Mouse (Mus musculus) hindbrain, embryonic 14.5 days (tissue): Measurements from ENCODE around the gene Plppr5. TPM values are rescaled to one million over a fixed set of nuclear protein-coding genes. Genes with fewer than 3 reads are reported as not detected.

Experiments
- ATAC-seq: fragments of 200-750 bp; cut with Nextera tagmentation; 2 replicates; pipeline ENCODE4 v1.8.0; 2017; ENCODE audit warnings: moderate number of reproducible peaks, mild to moderate bottlenecking, moderate TSS enrichment, moderate library complexity; ENCODE audit not compliant: low FRiP score
- DNase-seq: peaks from one replicate; pipeline ENCODE4 v3.0.0-alpha.2; 2015; ENCODE audit warnings: low spot score
- H3K27ac ChIP-seq: fragments of 300-500 bp; sonication (generic); 2 replicates; pipeline ENCODE4 v1.5.1; 2014; ENCODE audit warnings: mild to moderate bottlenecking, moderate library complexity
- H3K27me3 ChIP-seq: fragments of 300-500 bp; sonication (generic); 2 replicates; pipeline ENCODE4 v1.6.1; 2014; ENCODE audit warnings: mild to moderate bottlenecking, low read length, mixed read lengths; ENCODE audit not compliant: control insufficient read depth, insufficient read depth
- H3K36me3 ChIP-seq: fragments of 300-500 bp; sonication (generic); replicated peaks from 2 replicates; pipeline ENCODE4 v1.6.1; 2014; ENCODE audit not compliant: control insufficient read depth, insufficient read depth
- H3K4me1 ChIP-seq: fragments of 300-500 bp; sonication (generic); replicated peaks from 2 replicates; pipeline ENCODE4 v1.6.1; 2014; ENCODE audit warnings: antibody characterized with exemption, low read length, mixed read lengths; ENCODE audit not compliant: control insufficient read depth, insufficient read depth
- H3K4me2 ChIP-seq: fragments of 300-500 bp; sonication (generic); replicated peaks from 2 replicates; pipeline ENCODE4 v1.6.1; 2014; ENCODE audit warnings: mild to moderate bottlenecking, moderate library complexity
- H3K4me3 ChIP-seq: fragments of 300-500 bp; sonication (generic); replicated peaks from 2 replicates; pipeline ENCODE4 v1.5.1; 2014; ENCODE audit warnings: mild to moderate bottlenecking, low read length
- H3K9ac ChIP-seq: fragments of 300-500 bp; sonication (generic); 2 replicates; pipeline ENCODE4 v1.6.1; 2014
- H3K9me3 ChIP-seq: fragments of 300-500 bp; sonication (generic); 2 replicates; pipeline ENCODE4 v1.6.1; 2016; ENCODE audit warnings: low read length; ENCODE audit not compliant: control insufficient read depth
- WGBS: fragments of 180-500 bp; shearing (Covaris S2); extraction: QIAGEN DNeasy Blood & Tissue Kit; methylation state at CpG from one replicate; pipeline ENCODE4 v1.1.7; 2014; 5-methylcytosine and 5-hydroxymethylcytosine counted together
- polyA plus RNA-seq: library from polyadenylated mRNA; unstranded; fragments of >200 nt; fragmentation: Nextera tagmentation; extraction: Ambion mirVana; gene quantifications from 2 replicates; pipeline ENCODE4 v1.2.1, GENCODE M21; 2014

Gene Plppr5
- polyA plus RNA-seq = 8.2 and 10.3 TPM in 2 replicates

DNA sequence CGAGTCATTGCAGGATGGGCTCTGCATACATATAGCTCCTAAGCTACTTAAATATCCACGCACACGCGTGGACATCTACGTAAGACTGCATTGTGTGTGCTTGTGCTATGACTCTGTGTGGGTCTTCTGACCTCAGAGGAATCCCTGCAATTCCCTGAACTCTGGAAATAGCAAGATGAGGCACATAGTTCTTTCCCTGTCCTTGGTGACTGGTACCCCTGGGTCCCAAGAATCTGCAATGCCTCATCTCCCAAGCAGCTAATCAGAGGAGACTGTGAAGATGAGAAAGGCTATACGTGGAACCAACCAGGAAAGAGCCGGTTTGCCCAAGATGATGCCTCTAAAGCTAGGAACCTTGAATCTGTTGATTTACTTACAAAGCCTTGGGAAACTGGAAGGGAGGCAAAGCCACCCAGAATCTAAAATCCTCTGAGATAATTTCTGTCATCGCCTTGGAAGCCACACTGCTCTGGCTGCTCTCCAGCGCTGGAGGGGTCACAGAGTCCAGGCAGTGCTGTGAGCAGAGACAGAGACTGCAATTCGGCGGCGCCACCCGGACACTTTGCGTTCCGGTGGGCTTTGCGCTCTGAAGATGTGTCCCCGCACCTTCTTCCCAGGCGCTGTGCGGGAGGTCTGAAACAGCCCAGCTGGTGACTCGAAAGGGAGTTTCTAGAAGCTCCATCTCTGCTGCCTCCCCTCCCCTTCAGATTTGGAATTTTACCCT, at the start of gene Plppr5:
TSS of gene Plppr5 (plus strand) at position 308 of the 724 bp plus-strand sequence.
- Histone ChIP-seq H3K27me3 (no peaks in the 10 kb centered on the region), H3K27ac (peak within 1 kb of the TSS; percentile 81), H3K4me2 (peak within 1 kb of the TSS; percentile 87), H3K36me3 (no peaks in the 10 kb centered on the region), H3K9me3 (no peaks in the 10 kb centered on the region), H3K4me3 (peak within 1 kb of the TSS; percentile 76), H3K9ac (peak within 1 kb of the TSS; percentile 90), H3K4me1 (peaks cover 11% of the 10 kb centered on the region)
- peak; percentile 61 for ATAC-seq
- DNase-seq = peak; percentile 60
- WGBS = 21% methylated on average over 20 of the region's 20 CpGs

DNA sequence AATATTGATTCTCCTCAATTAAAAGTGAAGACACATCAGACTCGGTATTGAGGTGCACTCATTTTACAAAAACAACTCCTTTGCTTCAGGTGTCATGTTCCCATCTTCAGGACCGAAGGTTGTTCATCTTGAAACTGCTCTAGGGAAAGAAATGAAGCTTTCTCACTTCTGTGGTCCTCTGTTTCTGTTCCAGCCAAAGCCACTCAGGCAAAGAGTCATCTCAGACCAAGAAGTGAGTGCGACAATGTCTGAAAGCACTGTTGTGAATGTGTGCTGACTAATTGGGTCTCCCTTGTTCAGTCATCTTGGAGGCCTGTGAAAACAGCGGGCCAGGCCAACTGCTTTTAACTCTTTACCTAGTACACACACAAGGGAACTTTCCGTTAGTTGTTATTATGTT, 24.7 kb upstream of the Plppr5 start:
- Histone ChIP-seq H3K9me3 (no peaks in the 10 kb centered on the region), H3K27me3 (no peaks in the 10 kb centered on the region), H3K9ac (no peak overlapping the region), H3K27ac (no peak overlapping the region), H3K36me3 (no peaks in the 10 kb centered on the region), H3K4me2 (no peak overlapping the region), H3K4me1 (no peaks in the 10 kb centered on the region), H3K4me3 (no peak overlapping the region)
- DNase-seq = no peak
- no peak for ATAC-seq
- WGBS = 91% methylated on average over 5 of the region's 5 CpGs

DNA sequence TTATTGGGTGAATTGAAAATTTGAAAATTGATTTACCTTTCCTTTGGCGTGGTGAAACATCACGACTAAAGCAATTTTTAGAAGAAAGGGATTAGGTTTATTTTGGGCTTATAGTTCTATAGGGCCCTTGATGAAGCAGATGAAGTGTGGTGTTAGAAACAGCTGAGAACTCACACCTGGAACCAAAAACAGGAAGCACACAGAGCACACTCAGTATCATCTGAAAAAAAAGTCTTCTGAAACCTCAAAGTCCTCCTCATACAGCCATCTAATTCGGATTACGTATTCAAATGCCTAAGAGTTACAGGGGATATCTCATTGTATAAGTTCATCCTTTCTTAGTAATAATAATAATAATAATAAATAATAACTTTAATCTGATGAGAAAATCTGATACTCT, 24.1 kb upstream of the Plppr5 start:
- DNase-seq (no peak), ATAC-seq (no peak)
- WGBS = 93% methylated on average over 4 of the region's 4 CpGs
- Histone ChIP-seq H3K4me1 (no peaks in the 10 kb centered on the region), H3K36me3 (no peaks in the 10 kb centered on the region), H3K4me3 (no peak overlapping the region), H3K4me2 (no peak overlapping the region), H3K9ac (no peak overlapping the region), H3K27ac (no peak overlapping the region), H3K9me3 (no peaks in the 10 kb centered on the region), H3K27me3 (no peaks in the 10 kb centered on the region)

DNA sequence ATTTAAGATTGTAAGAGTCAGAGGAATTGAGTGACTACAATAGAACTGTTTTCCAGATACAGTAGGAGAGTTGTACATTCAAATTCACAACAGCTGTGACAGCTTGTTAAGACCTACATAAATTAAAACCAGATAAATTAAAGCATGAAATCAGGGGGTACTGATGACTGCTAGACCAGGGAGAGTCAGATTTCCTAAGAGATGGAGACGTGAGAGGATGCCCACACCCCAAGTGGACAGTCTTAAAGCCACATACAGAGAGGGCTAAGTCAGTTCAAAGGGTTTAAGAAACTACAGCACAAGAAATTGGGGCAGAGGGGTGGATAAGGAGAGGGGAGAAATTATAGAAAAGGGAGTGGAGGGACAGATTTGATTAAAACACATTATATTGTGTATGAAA, 17.7 kb upstream of the Plppr5 start:
- ATAC-seq (no peak), DNase-seq (no peak)
- Histone ChIP-seq H3K4me2 (no peak overlapping the region), H3K27me3 (no peaks in the 10 kb centered on the region), H3K4me3 (no peak overlapping the region), H3K36me3 (no peaks in the 10 kb centered on the region), H3K27ac (no peak overlapping the region), H3K9ac (no peak overlapping the region), H3K4me1 (no peaks in the 10 kb centered on the region), H3K9me3 (no peaks in the 10 kb centered on the region)
- WGBS = 42% methylated on average over 1 of the region's 1 CpGs

DNA sequence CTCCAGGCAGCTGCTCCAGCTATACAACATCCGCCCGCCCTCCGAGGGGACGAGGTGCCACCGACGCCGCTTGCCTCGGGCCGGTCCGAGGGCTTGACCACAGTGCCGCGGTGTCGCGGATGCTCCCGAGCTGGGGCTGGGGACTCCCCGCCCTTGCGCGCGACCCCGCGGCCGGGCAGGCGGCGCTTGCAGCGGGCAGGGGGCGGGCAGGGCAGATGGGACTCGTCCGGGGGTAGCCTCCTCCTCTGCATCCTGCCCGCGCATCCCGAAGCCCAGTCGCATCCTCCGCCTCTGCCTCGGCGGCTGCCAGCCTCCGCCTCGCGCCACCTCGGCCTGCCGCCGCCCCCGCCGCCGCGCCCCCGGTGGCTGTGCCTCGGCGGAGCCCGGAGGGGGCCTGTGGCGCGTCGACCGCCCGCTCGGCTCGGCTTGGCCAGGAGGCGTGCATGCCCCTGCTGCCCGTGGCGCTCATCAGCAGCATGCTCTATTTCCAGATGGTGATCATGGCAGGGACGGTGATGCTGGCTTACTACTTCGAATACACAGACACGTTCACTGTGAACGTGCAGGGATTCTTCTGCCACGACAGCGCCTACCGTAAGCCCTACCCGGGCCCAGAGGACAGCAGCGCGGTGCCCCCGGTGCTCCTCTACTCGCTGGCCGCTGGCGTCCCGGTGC, 754 bp downstream of the Plppr5 start:
- peak overlapping the region; percentile 76 for H3K4me3 ChIP-seq
- no peaks in the 10 kb centered on the region for H3K9me3 ChIP-seq
- peak; percentile 86 for ATAC-seq
- H3K36me3 ChIP-seq = no peaks in the 10 kb centered on the region
- peak overlapping the region; percentile 90 for H3K9ac ChIP-seq
- peak; percentile 45 for DNase-seq
- H3K4me2 ChIP-seq = peak overlapping the region; percentile 87
- no peaks in the 10 kb centered on the region for H3K27me3 ChIP-seq
- H3K4me1 ChIP-seq = peaks cover 11% of the 10 kb centered on the region
- H3K27ac ChIP-seq = peak overlapping the region; percentile 81
- WGBS = under 1% methylated on average over 65 of the region's 74 CpGs

DNA sequence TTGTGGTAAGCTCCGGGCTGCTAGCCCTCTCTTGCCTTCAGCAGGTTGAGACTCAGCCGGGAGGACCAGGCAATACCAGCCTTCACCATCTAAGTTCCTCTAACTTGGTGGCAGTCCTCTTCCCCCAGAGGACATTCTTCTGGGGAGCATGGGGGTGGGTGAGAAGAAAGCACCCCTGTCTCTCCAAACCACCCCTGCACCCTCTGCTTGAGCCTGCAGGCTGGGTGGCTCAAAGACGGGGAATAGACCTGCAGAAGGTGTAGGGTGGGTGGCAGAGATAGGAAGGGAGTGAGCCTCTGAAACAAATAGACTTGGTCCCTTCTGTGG, 1.3 kb downstream of the Plppr5 start:
- H3K4me1 ChIP-seq = peaks cover 11% of the 10 kb centered on the region
- no peaks in the 10 kb centered on the region for H3K27me3 ChIP-seq
- H3K4me3 ChIP-seq = peak overlapping the region; percentile 76
- H3K36me3 ChIP-seq = no peaks in the 10 kb centered on the region
- DNase-seq = no peak
- H3K9me3 ChIP-seq = no peaks in the 10 kb centered on the region
- H3K27ac ChIP-seq = peak overlapping the region; percentile 81
- ATAC-seq = no peak; the same call in 1 of the 2 replicates
- peak overlapping the region; percentile 90 for H3K9ac ChIP-seq
- H3K4me2 ChIP-seq = peak overlapping the region; percentile 87
- 12% methylated on average over 3 of the region's 3 CpGs for WGBS

DNA sequence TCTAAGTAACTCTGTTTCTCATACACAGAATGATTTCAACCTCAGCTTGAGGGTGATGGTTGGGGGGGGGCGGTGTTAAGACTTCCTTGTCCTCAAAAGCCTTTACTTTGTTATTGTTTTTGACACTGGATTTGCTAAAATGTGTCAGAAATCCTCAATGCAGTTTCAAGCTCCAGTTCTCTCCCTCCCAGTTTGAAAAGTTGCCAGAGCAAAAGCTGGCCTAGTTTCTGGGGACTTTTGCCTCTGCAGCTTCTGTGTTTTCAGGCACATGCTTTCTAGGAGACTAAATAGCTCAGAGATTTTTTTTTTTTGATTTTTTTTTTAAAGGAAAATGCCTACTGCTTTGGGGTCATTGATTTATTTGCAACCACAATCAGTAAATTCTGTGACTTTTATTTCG, 2.7 kb downstream of the Plppr5 start:
- peaks cover 11% of the 10 kb centered on the region for H3K4me1 ChIP-seq
- no peaks in the 10 kb centered on the region for H3K9me3 ChIP-seq
- no peak overlapping the region; the same call in 1 of the 2 replicates for H3K4me3 ChIP-seq
- H3K27me3 ChIP-seq = no peaks in the 10 kb centered on the region
- no peaks in the 10 kb centered on the region for H3K36me3 ChIP-seq
- H3K27ac ChIP-seq = no peak overlapping the region
- 92% methylated on average over 2 of the region's 2 CpGs for WGBS
- peak overlapping the region; percentile 87; the same call in 1 of the 2 replicates for H3K4me2 ChIP-seq
- no peak overlapping the region for H3K9ac ChIP-seq
- ATAC-seq (no peak), DNase-seq (no peak)

DNA sequence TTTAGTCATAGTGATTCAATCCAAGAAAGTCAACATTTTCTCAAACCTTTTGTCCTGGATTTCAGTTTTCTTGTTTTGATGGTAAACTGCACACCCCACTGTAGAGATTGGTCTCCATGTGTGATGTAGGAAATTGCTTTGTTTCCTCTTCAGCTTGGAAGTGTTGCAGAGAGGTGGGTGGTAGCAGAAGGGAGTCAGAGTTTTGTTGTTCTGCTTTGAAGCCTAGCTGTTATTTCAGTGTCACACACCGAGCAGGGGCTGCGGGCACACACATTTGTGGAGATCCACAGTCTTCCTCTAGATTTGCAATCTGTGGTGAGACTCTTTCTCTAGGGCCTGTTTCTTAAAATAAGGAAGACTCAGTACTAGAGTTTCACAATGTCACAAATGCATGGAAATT, 8.0 kb downstream of the Plppr5 start:
- H3K9ac ChIP-seq = no peak overlapping the region
- no peak for ATAC-seq
- H3K9me3 ChIP-seq = no peaks in the 10 kb centered on the region
- 92% methylated on average over 2 of the region's 2 CpGs for WGBS
- no peak for DNase-seq
- H3K4me3 ChIP-seq = no peak overlapping the region
- H3K27me3 ChIP-seq = no peaks in the 10 kb centered on the region
- H3K4me2 ChIP-seq = no peak overlapping the region
- no peaks in the 10 kb centered on the region for H3K36me3 ChIP-seq
- no peak overlapping the region for H3K27ac ChIP-seq
- H3K4me1 ChIP-seq = no peaks in the 10 kb centered on the region

DNA sequence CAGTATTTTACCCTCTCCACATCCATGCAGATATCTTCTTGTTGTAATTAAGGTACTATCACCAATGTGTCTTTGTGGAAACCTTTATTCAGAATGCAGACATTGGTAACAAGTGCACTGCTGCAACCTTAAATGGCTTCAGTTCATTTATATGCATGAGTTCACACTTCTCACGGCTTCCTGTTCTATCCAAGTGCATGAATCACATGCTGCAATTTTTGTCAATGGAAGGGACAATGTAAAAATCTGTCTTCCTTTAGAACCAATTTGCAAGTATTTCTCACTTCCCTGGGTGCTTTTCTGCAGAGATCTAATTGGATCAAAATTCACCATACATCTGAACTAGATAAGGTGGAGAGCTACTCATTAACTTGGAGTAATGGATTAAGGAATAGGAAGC, 27.8 kb downstream of the Plppr5 start:
- ATAC-seq = no peak

More for the DNA sequence above, 27.8 kb downstream of the Plppr5 start:
- no peaks in the 10 kb centered on the region for H3K4me1 ChIP-seq
- 54% methylated on average over 1 of the region's 1 CpGs for WGBS
- H3K4me3 ChIP-seq = no peak overlapping the region
- DNase-seq = no peak
- no peak overlapping the region for H3K4me2 ChIP-seq
- no peak overlapping the region for H3K9ac ChIP-seq
- no peaks in the 10 kb centered on the region for H3K36me3 ChIP-seq
- no peaks in the 10 kb centered on the region for H3K27me3 ChIP-seq
- H3K9me3 ChIP-seq = no peaks in the 10 kb centered on the region
- H3K27ac ChIP-seq = no peak overlapping the region
